Mouse (Mus musculus): ENCODE measurements around the gene Rnasek. TPM values are rescaled to one million over a fixed set of nuclear protein-coding genes. Genes with fewer than 3 reads are reported as not detected.

Rnasek gene
- 441 TPM for polyA plus RNA-seq (2015; fragmentation: Illumina TruSeq; extraction: RNeasy Lipid Tissue Mini Kit (QIAGEN cat#74804); ENCODE audit: low read depth, low replicate concordance)

DNA sequence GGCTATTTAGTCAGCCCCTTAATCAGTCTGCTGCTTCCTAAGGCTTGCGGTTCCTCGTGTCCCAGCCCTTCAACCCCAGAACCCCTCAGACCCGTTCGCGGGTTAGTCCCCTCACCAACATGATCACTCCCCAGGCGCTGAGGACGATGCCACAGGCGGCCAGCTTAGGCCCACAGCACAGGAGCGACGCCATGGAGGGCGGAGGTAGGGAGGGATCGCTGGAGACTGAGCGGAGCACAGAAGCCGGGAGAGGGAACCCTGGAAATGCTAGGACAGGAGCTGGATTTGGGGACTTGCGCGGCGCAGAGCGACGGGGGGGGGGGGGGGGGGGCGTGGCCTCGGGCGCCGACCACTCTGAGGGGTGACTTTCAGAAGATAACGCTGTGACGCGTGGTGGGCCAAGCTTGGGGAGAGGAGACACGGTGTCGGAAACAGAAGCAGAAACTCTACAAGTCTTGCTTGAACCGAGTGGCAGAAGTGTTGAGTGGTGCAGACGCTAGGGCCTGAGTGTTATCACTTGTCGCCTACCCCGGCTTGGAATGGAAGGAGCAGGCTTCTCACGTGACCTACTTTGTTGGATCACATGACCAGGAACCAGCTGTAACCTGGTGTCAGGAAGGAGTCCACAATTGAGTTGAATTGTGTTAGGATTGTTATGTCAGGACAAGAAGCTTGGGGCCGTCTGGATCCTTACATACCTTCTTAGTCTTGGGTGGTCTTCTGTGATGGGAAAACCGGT is at the start of gene Rnasek, which contains the start of gene Gm21988:
Gene Rnasek (minus strand): TSS at position 302 of the 739 bp plus-strand sequence.
Gene Gm21988 (minus strand): TSS at position 290 of the 739 bp plus-strand sequence.

GRCm38 (mm10) chr11:70254931-70255531 is 15.4 kb upstream of the Rnasek start, which contains the start of gene Alox12:
TSS of gene Alox12 (minus strand) at chr11:70255353.

GRCm38 (mm10) chr11:70237457-70238167 is 2.0 kb downstream of the Rnasek start, which contains the start of gene 0610010K14Rik:
TSS of gene 0610010K14Rik (minus strand) at chr11:70237914.

DNA sequence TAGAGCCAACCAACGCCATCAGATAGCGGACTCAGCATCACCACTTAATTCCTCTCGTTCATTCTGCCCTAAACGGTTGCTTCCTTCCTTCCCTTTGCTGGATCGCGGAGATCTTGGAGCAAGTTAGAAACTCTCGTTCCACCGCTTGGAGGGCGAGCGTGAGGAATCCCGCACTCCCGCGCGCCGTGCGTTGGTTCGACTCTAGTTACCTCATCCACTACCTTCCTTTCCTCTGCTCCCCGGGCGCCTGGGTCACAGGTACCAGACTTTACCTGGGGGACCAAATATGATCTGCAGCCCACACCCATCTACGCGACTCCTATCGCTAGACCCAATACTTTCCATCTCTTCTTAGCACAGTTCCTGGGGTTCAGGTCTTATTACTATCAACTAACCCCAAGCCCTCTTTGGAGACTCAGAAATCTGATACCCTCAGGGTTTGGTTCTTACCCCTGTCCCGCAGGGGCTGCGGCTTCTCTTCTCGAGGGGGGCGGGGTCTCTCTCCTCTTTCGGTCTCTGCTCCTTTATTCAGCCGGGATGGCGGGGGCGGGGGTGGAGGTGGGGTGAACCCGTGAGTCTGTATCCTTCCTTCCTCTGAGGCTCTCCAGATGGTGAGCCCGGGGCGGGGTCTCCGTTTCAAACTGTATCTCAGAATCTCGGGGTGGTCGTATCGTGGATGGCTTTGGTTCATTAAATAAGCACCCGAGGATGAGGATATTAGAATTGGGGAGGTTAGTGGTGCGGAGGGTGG is 10.2 kb downstream of the Rnasek start, which contains the start of gene Bcl6b:
Gene Bcl6b (minus strand): TSS at position 539 of the 751 bp plus-strand sequence.

DNA sequence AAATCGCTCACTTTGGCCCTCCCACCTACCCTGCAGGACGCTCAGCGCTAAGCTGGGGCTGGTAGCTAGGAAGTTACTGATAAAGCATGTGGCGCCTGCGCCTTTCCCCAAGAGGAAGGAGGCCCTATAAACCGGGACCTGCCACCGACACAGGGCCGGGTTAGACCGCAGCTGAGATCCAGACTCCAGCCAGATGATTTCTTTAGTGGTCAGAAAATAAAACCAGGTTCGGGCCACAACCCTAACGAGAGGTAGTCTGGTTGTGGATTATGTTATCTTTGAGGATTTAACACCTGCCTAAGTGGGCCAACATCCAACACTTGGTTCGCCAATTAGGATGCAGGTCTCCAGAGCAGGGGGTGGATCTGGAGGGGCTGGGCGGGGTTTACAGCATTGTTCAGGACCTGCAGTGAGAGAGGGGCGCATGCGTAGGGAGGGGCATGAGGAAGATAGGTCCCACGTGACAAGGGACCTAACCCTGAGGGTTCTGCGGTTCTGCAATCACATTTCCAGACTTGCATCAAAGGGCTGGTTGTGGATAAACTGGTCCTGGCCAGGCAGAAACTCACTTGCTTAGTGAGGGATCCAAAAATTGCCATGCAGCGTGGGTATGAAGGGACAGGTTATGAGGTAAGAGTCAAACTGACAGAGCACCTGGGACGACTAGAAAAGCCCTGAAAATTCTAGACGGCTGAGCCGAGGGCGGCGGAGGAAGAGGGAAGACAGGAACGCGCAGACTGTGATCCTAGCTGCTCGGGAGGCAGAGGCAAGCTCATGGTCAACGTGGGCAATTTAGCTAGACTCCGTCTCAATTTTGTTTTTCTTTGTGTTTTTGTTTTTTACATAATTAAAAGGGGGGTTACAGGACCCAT is 18.7 kb downstream of the Rnasek start, which contains the start of gene Slc16a13:
Gene Slc16a13 (minus strand): TSS at position 334 of the 872 bp plus-strand sequence.

GRCm38 (mm10) chr11:70212423-70212822 is 27.2 kb downstream of the Rnasek start, which contains the start of gene Slc16a11:
TSS of gene Slc16a11 (plus strand) at chr11:70212752.

Other genes starting within 250 kb of the Rnasek start
- gene Gabarap, start 248.7 kb downstream of the Rnasek start, polyA plus RNA-seq (2015; fragmentation: Illumina TruSeq; extraction: RNeasy Lipid Tissue Mini Kit (QIAGEN cat#74804); ENCODE audit: low read depth, low replicate concordance) = 346 TPM
- gene Phf23, start 244.1 kb downstream of the Rnasek start, polyA plus RNA-seq (2015; fragmentation: Illumina TruSeq; extraction: RNeasy Lipid Tissue Mini Kit (QIAGEN cat#74804); ENCODE audit: low read depth, low replicate concordance) = 56.1 TPM
- 17.5 TPM for gene Dvl2, start 239.2 kb downstream of the Rnasek start, polyA plus RNA-seq (2015; fragmentation: Illumina TruSeq; extraction: RNeasy Lipid Tissue Mini Kit (QIAGEN cat#74804); ENCODE audit: low read depth, low replicate concordance)
- gene Acadvl, start 224.4 kb downstream of the Rnasek start, polyA plus RNA-seq (2015; fragmentation: Illumina TruSeq; extraction: RNeasy Lipid Tissue Mini Kit (QIAGEN cat#74804); ENCODE audit: low read depth, low replicate concordance) = 53.6 TPM
- 491 TPM for gene Dlg4, start 222.9 kb downstream of the Rnasek start, polyA plus RNA-seq (2015; fragmentation: Illumina TruSeq; extraction: RNeasy Lipid Tissue Mini Kit (QIAGEN cat#74804); ENCODE audit: low read depth, low replicate concordance)
- gene Asgr1, start 185.8 kb downstream of the Rnasek start, polyA plus RNA-seq (2015; fragmentation: Illumina TruSeq; extraction: RNeasy Lipid Tissue Mini Kit (QIAGEN cat#74804); ENCODE audit: low read depth, low replicate concordance) = 2.2 TPM
- not detected for gene Asgr2, start 147.2 kb downstream of the Rnasek start, polyA plus RNA-seq (2015; fragmentation: Illumina TruSeq; extraction: RNeasy Lipid Tissue Mini Kit (QIAGEN cat#74804); ENCODE audit: low read depth, low replicate concordance)
- gene Mgl2, start 109.5 kb downstream of the Rnasek start, polyA plus RNA-seq (2015; fragmentation: Illumina TruSeq; extraction: RNeasy Lipid Tissue Mini Kit (QIAGEN cat#74804); ENCODE audit: low read depth, low replicate concordance) = 0.80 TPM
- gene Clec10a, start 83.6 kb downstream of the Rnasek start, polyA plus RNA-seq (2015; fragmentation: Illumina TruSeq; extraction: RNeasy Lipid Tissue Mini Kit (QIAGEN cat#74804); ENCODE audit: low read depth, low replicate concordance) = 1.3 TPM
- 23.4 TPM for gene Slc16a11, start 27.1 kb downstream of the Rnasek start, polyA plus RNA-seq (2015; fragmentation: Illumina TruSeq; extraction: RNeasy Lipid Tissue Mini Kit (QIAGEN cat#74804); ENCODE audit: low read depth, low replicate concordance)
- 4.6 TPM for gene Slc16a13, start 18.8 kb downstream of the Rnasek start, polyA plus RNA-seq (2015; fragmentation: Illumina TruSeq; extraction: RNeasy Lipid Tissue Mini Kit (QIAGEN cat#74804); ENCODE audit: low read depth, low replicate concordance)
- 0.76 TPM for gene Bcl6b, start 10.0 kb downstream of the Rnasek start, polyA plus RNA-seq (2015; fragmentation: Illumina TruSeq; extraction: RNeasy Lipid Tissue Mini Kit (QIAGEN cat#74804); ENCODE audit: low read depth, low replicate concordance)
- gene 0610010K14Rik, start 1.9 kb downstream of the Rnasek start, polyA plus RNA-seq (2015; fragmentation: Illumina TruSeq; extraction: RNeasy Lipid Tissue Mini Kit (QIAGEN cat#74804); ENCODE audit: low read depth, low replicate concordance) = 55.7 TPM
- 9.0 TPM for gene Gm21988, start within 50 bp of the Rnasek start, polyA plus RNA-seq (2015; fragmentation: Illumina TruSeq; extraction: RNeasy Lipid Tissue Mini Kit (QIAGEN cat#74804); ENCODE audit: low read depth, low replicate concordance)
- 0.36 TPM for gene Alox12, start 15.5 kb upstream of the Rnasek start, polyA plus RNA-seq (2015; fragmentation: Illumina TruSeq; extraction: RNeasy Lipid Tissue Mini Kit (QIAGEN cat#74804); ENCODE audit: low read depth, low replicate concordance)
- not detected for gene Alox12e, start 82.8 kb upstream of the Rnasek start, polyA plus RNA-seq (2015; fragmentation: Illumina TruSeq; extraction: RNeasy Lipid Tissue Mini Kit (QIAGEN cat#74804); ENCODE audit: low read depth, low replicate concordance)
- gene Alox15, start 112.2 kb upstream of the Rnasek start, polyA plus RNA-seq (2015; fragmentation: Illumina TruSeq; extraction: RNeasy Lipid Tissue Mini Kit (QIAGEN cat#74804); ENCODE audit: low read depth, low replicate concordance) = not detected
- gene Pelp1, start 170.2 kb upstream of the Rnasek start, polyA plus RNA-seq (2015; fragmentation: Illumina TruSeq; extraction: RNeasy Lipid Tissue Mini Kit (QIAGEN cat#74804); ENCODE audit: low read depth, low replicate concordance) = 20.3 TPM
- 79.9 TPM for gene Arrb2, start 192.8 kb upstream of the Rnasek start, polyA plus RNA-seq (2015; fragmentation: Illumina TruSeq; extraction: RNeasy Lipid Tissue Mini Kit (QIAGEN cat#74804); ENCODE audit: low read depth, low replicate concordance)
- 24.0 TPM for gene Med11, start 212.1 kb upstream of the Rnasek start, polyA plus RNA-seq (2015; fragmentation: Illumina TruSeq; extraction: RNeasy Lipid Tissue Mini Kit (QIAGEN cat#74804); ENCODE audit: low read depth, low replicate concordance)
- gene Zmynd15, start 219.6 kb upstream of the Rnasek start, polyA plus RNA-seq (2015; fragmentation: Illumina TruSeq; extraction: RNeasy Lipid Tissue Mini Kit (QIAGEN cat#74804); ENCODE audit: low read depth, low replicate concordance) = 0.36 TPM
- gene Cxcl16, start 220.1 kb upstream of the Rnasek start, polyA plus RNA-seq (2015; fragmentation: Illumina TruSeq; extraction: RNeasy Lipid Tissue Mini Kit (QIAGEN cat#74804); ENCODE audit: low read depth, low replicate concordance) = 2.5 TPM